Mouse (Mus musculus) liver, adult 2 months (tissue): ENCODE data around the gene Pxmp4. TPM values are rescaled to one million over a fixed set of nuclear protein-coding genes. Genes with fewer than 3 reads are reported as not detected.

ENCODE experiments used
- DNase-seq: peaks from one replicate; pipeline ENCODE4 v3.0.0-alpha.2; 2011; ENCODE audit warnings: low read depth, low spot score; ENCODE audit errors: extremely low read depth
- H3K27ac ChIP-seq: fragments of 200-500 bp; replicated peaks from 2 replicates; pipeline ENCODE4 v1.5.1; 2012; ENCODE audit warnings: low read depth, mild to moderate bottlenecking, control low read depth, inconsistent platforms, low read length; ENCODE audit not compliant: insufficient read depth
- H3K27me3 ChIP-seq: fragments of 200-500 bp; 2 replicates; pipeline ENCODE4 v1.6.1; 2012; ENCODE audit warnings: mild to moderate bottlenecking, moderate library complexity, low read length, inconsistent platforms; ENCODE audit not compliant: control insufficient read depth, insufficient read depth
- H3K36me3 ChIP-seq: fragments of 200-500 bp; 2 replicates; pipeline ENCODE4 v1.6.1; 2012; ENCODE audit warnings: low read length, inconsistent platforms; ENCODE audit not compliant: control insufficient read depth, insufficient read depth
- H3K4me1 ChIP-seq: fragments of 200-500 bp; 2 replicates; pipeline ENCODE4 v1.6.1; 2011; ENCODE audit warnings: low read length; ENCODE audit not compliant: control insufficient read depth, insufficient read depth
- H3K4me3 ChIP-seq: fragments of 200-500 bp; 2 replicates; pipeline ENCODE4 v1.5.1; 2011; ENCODE audit warnings: low read depth, mild to moderate bottlenecking, control low read depth, low read length, moderate library complexity; ENCODE audit not compliant: insufficient read depth
- H3K79me2 ChIP-seq: fragments of 200-500 bp; 2 replicates; pipeline ENCODE4 v1.6.1; 2012; ENCODE audit warnings: inconsistent platforms, mild to moderate bottlenecking, low read length, moderate library complexity; ENCODE audit not compliant: control insufficient read depth, insufficient read depth
- H3K9ac ChIP-seq: fragments of 200-500 bp; 2 replicates; pipeline ENCODE4 v1.6.1; 2012; ENCODE audit warnings: low read depth, mild to moderate bottlenecking, control low read depth, inconsistent platforms, low read length
- CTCF ChIP-seq: fragments of 200-500 bp; IDR thresholded peaks from 2 replicates; pipeline ENCODE4 v1.5.1; 2011; ENCODE audit warnings: low read depth, low read length, control low read depth
- POLR2A ChIP-seq: fragments of 200-500 bp; IDR thresholded peaks from 2 replicates; pipeline ENCODE4 v1.6.1; 2011; ENCODE audit warnings: low read length, control low read depth; ENCODE audit not compliant: insufficient read depth; ENCODE audit errors: extremely low read depth
- WGBS: fragments of 180-500 bp; shearing (Covaris S2); methylation state at CpG from one replicate; pipeline ENCODE4 v1.1.7; 2018; 5-methylcytosine and 5-hydroxymethylcytosine counted together
- polyA plus RNA-seq: library from polyadenylated mRNA; depleted of rRNA; stranded (reverse); fragments of >200 nt; gene quantifications from 2 replicates; pipeline ENCODE4 v1.2.3, GENCODE M21; 2012
- total RNA-seq: library from RNA; depleted of rRNA; stranded (reverse); fragments of >200 nt; gene quantifications from 2 replicates; pipeline ENCODE4 v1.2.3, GENCODE M21; 2014

Gene Pxmp4
- total and polyA plus RNA-seq, 2 experiments: 39.9 to 127 TPM

GRCm38 (mm10) chr2:154583906-154584872 lies 19.3 kb downstream of the Pxmp4 start:
- TF ChIP-seq CTCF: no peak
- TF ChIP-seq POLR2A: no peak
- no peak overlapping the region for H3K27ac ChIP-seq
- peaks cover 19% of the 10 kb centered on the region; the same call in 1 of the 2 replicates for H3K36me3 ChIP-seq
- H3K4me3 ChIP-seq: no peak overlapping the region
- no peak overlapping the region for H3K9ac ChIP-seq
- H3K79me2 ChIP-seq: no peaks in the 10 kb centered on the region
- DNase-seq: no peak
- no peaks in the 10 kb centered on the region for H3K4me1 ChIP-seq
- H3K27me3 ChIP-seq: no peaks in the 10 kb centered on the region
- 65% methylated on average over 15 of the region's 15 CpGs for WGBS

GRCm38 (mm10) chr2:154581421-154581820 lies 22.1 kb downstream of the Pxmp4 start:
- H3K4me3 ChIP-seq: no peak overlapping the region
- no peaks in the 10 kb centered on the region for H3K27me3 ChIP-seq
- H3K9ac ChIP-seq: no peak overlapping the region
- no peak overlapping the region for H3K27ac ChIP-seq
- no peaks in the 10 kb centered on the region for H3K36me3 ChIP-seq
- DNase-seq: no peak
- no peak for TF ChIP-seq POLR2A
- peak; percentile 24; the same call in 1 of the 2 replicates for TF ChIP-seq CTCF
- H3K79me2 ChIP-seq: no peaks in the 10 kb centered on the region
- 97% methylated on average over 1 of the region's 1 CpGs for WGBS
- no peaks in the 10 kb centered on the region for H3K4me1 ChIP-seq

GRCm38 (mm10) chr2:154580586-154580985 lies 22.9 kb downstream of the Pxmp4 start:
- Histone ChIP-seq H3K4me1 (no peaks in the 10 kb centered on the region), H3K27ac (no peak overlapping the region), H3K9ac (no peak overlapping the region), H3K27me3 (no peaks in the 10 kb centered on the region), H3K4me3 (no peak overlapping the region), H3K36me3 (no peaks in the 10 kb centered on the region), H3K79me2 (no peaks in the 10 kb centered on the region)
- no peak for TF ChIP-seq CTCF
- TF ChIP-seq POLR2A: no peak
- DNase-seq: no peak
- WGBS: 85% methylated on average over 8 of the region's 8 CpGs

GRCm38 (mm10) chr2:154577744-154578067 lies 25.8 kb downstream of the Pxmp4 start:
- 93% methylated on average over 6 of the region's 6 CpGs for WGBS
- TF ChIP-seq CTCF: no peak
- no peak for TF ChIP-seq POLR2A

GRCm38 (mm10) chr2:154576876-154577743 lies 26.4 kb downstream of the Pxmp4 start:
- Histone ChIP-seq H3K79me2 (no peaks in the 10 kb centered on the region), H3K27ac (no peak overlapping the region), H3K27me3 (no peaks in the 10 kb centered on the region), H3K36me3 (no peaks in the 10 kb centered on the region), H3K4me1 (no peaks in the 10 kb centered on the region), H3K9ac (no peak overlapping the region), H3K4me3 (no peak overlapping the region)
- WGBS: 84% methylated on average over 12 of the region's 12 CpGs
- no peak for DNase-seq
- TF ChIP-seq POLR2A (no peak), CTCF (no peak)

More at GRCm38 (mm10) chr2:154577744-154578067, 25.8 kb downstream of the Pxmp4 start:
- Histone ChIP-seq H3K36me3 (no peaks in the 10 kb centered on the region), H3K27me3 (no peaks in the 10 kb centered on the region), H3K79me2 (no peaks in the 10 kb centered on the region), H3K4me3 (no peak overlapping the region), H3K9ac (no peak overlapping the region), H3K27ac (no peak overlapping the region), H3K4me1 (no peaks in the 10 kb centered on the region)
- DNase-seq: no peak
